Mouse (Mus musculus) neural tube, embryonic 10.5 days (tissue): ENCODE data around the gene Vmn1r116.
"Not testable (repeated sequence)": the region's sequence is repeated elsewhere in the genome, so short reads cannot be mapped to it uniquely, and the experiment has no call there.

Experiments used
- DNase-seq: peaks from one replicate; pipeline ENCODE4 v3.0.0-alpha.2; 2017; ENCODE audit warnings: low spot score; ENCODE audit errors: extremely low spot score

The Vmn1r116 gene

GRCm38 (mm10) chr7:20871956-20872355 is at the start of gene Vmn1r116:
Gene Vmn1r116, plus strand, starts transcription at chr7:20872256.
- DNase-seq: not testable (repeated sequence)

GRCm38 (mm10) chr7:20844885-20845284 is 27.2 kb upstream of the Vmn1r116 start, which contains the start of gene Vmn1r115:
Gene Vmn1r115, minus strand, starts transcription at chr7:20844985.
- DNase-seq: not testable (repeated sequence)

- DNase-seq: not testable (repeated sequence)
Measured at GRCm38 (mm10) chr7:20884021-20884420, 12.0 kb downstream of the Vmn1r116 start, which contains the start of gene Vmn1r117. Gene Vmn1r117, minus strand, starts transcription at chr7:20884121.

- DNase-seq: not testable (repeated sequence)
Measured at GRCm38 (mm10) chr7:20912247-20912646, 40.2 kb downstream of the Vmn1r116 start, which contains the start of gene Vmn1r118. Gene Vmn1r118, minus strand, starts transcription at chr7:20912347.
